Mouse (Mus musculus) large intestine, adult 2 months (tissue): ENCODE data around the gene Psme2. TPM values are rescaled to one million over a fixed set of nuclear protein-coding genes. Genes with fewer than 3 reads are reported as not detected.

Source experiments
- DNase-seq: peaks from one replicate; pipeline ENCODE4 v3.0.0-alpha.2; 2012; ENCODE audit warnings: low read depth, low spot score
- WGBS: fragments of 180-500 bp; shearing (Covaris S2); methylation state at CpG from one replicate; pipeline ENCODE4 v1.1.7; 2018; 5-methylcytosine and 5-hydroxymethylcytosine counted together
- polyA plus RNA-seq: library from polyadenylated mRNA; depleted of rRNA; stranded (reverse); fragments of >200 nt; gene quantifications from 2 replicates; pipeline ENCODE4 v1.2.3, GENCODE M21; 2012; rRNA removed

The Psme2 gene
- polyA plus RNA-seq, 1 experiment: 357 TPM

DNA sequence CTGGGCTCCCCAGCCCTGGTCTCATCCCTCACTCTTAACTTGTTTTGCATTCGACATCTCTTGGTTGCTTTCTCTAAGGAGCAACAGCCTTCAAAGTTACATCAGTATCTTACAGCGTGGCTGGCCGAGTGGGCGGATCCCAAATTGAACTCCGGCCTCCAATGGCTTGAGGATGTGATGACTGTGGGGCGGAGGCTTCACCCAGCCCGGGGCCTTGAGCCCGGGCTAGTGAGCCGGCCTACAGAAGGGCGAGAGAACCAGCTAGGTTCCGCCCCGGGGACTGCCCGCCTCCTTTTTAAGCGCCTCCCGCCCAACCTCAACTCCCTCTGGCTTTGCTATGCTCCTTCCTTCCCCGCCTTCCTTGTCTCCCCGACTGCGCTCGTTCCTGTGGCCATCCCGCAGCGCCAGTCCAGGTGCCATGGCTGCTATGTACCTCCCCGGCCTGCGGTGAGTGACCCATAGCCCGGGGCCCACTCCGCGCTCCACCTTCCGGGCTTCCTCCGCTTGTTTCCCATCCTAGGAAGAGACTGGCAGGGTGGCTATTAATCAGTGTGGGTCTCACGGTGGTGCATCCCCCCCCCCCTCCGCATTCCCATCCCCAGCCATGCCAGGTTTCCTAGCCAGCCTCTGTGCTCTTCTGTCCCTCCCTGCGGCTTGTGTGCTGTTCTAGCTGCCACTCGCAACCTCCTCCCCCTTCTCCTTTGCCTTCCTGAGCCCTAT lies 50.7 kb downstream of the Psme2 start, which contains the start of gene Pck2:
Pck2 (plus strand) TSS at position 200 of the 720 bp plus-strand sequence.
- DNase-seq: peak; percentile 67
- under 1% methylated on average over 32 of the region's 32 CpGs for WGBS

Other genes starting within 250 kb of the Psme2 start
- gene Dhrs4, start 112.4 kb downstream of the Psme2 start, polyA plus RNA-seq: 47.7 and 70.7 TPM in 2 replicates
- 1.3 and 1.6 TPM in 2 replicates for gene Carmil3, start 100.5 kb downstream of the Psme2 start, polyA plus RNA-seq
- gene Cpne6, start 80.7 kb downstream of the Psme2 start, polyA plus RNA-seq: 0.10 and 0.15 TPM in 2 replicates
- not detected in 2 replicates for gene Nrl, start 66.1 kb downstream of the Psme2 start, polyA plus RNA-seq
- 30.9 and 33.5 TPM in 2 replicates for gene Pck2, start 50.8 kb downstream of the Psme2 start, polyA plus RNA-seq
- 112 and 152 TPM in 2 replicates for gene Dcaf11, start 31.1 kb downstream of the Psme2 start, polyA plus RNA-seq
- 0.25 and 0.82 TPM in 2 replicates for gene A730061H03Rik, start 30.7 kb downstream of the Psme2 start, polyA plus RNA-seq
- gene Fitm1, start 15.5 kb downstream of the Psme2 start, polyA plus RNA-seq: 0.11 and 0.12 TPM in 2 replicates
- 250 and 259 TPM in 2 replicates for gene Psme1, start 13.0 kb downstream of the Psme2 start, polyA plus RNA-seq
- 10.1 and 16.2 TPM in 2 replicates for gene Emc9, start 5.8 kb downstream of the Psme2 start, polyA plus RNA-seq
- gene Rnf31, start 595 bp upstream of the Psme2 start, polyA plus RNA-seq: 32.1 and 48.2 TPM in 2 replicates
- gene Irf9, start 12.5 kb upstream of the Psme2 start, polyA plus RNA-seq: 38.5 and 55.1 TPM in 2 replicates
- gene Rec8, start 26.9 kb upstream of the Psme2 start, polyA plus RNA-seq: 1.3 and 4.7 TPM in 2 replicates
- 39.2 and 46.0 TPM in 2 replicates for gene Ipo4, start 44.8 kb upstream of the Psme2 start, polyA plus RNA-seq
- gene Gm49378, start 46.8 kb upstream of the Psme2 start, polyA plus RNA-seq: 2.2 and 2.3 TPM in 2 replicates
- gene Tm9sf1, start 52.7 kb upstream of the Psme2 start, polyA plus RNA-seq: 96.9 and 108 TPM in 2 replicates
- 1.4 and 2.1 TPM in 2 replicates for gene Tssk4, start 59.1 kb upstream of the Psme2 start, polyA plus RNA-seq
- 44.6 and 50.6 TPM in 2 replicates for gene Mdp1, start 69.4 kb upstream of the Psme2 start, polyA plus RNA-seq
- gene Gmpr2, start 80.8 kb upstream of the Psme2 start, polyA plus RNA-seq: 17.8 and 18.8 TPM in 2 replicates
- gene Nedd8, start 81.0 kb upstream of the Psme2 start, polyA plus RNA-seq: 329 and 342 TPM in 2 replicates
- 16.5 and 22.5 TPM in 2 replicates for gene Tinf2, start 90.7 kb upstream of the Psme2 start, polyA plus RNA-seq
- gene Tgm1, start 122.8 kb upstream of the Psme2 start, polyA plus RNA-seq: 1.0 and 1.1 TPM in 2 replicates
- gene Rabggta, start 131.2 kb upstream of the Psme2 start, polyA plus RNA-seq: 34.3 and 42.9 TPM in 2 replicates
- gene Dhrs1, start 154.6 kb upstream of the Psme2 start, polyA plus RNA-seq: 78.0 and 141 TPM in 2 replicates
- 16.0 and 21.7 TPM in 2 replicates for gene Nop9, start 154.6 kb upstream of the Psme2 start, polyA plus RNA-seq
- gene Cideb, start 167.3 kb upstream of the Psme2 start, polyA plus RNA-seq: 335 and 566 TPM in 2 replicates
- gene Ltb4r2, start 170.3 kb upstream of the Psme2 start, polyA plus RNA-seq: 3.5 and 11.3 TPM in 2 replicates
- gene Ltb4r1, start 174.8 kb upstream of the Psme2 start, polyA plus RNA-seq: 4.9 and 8.2 TPM in 2 replicates
- gene Adcy4, start 193.0 kb upstream of the Psme2 start, polyA plus RNA-seq: 3.7 and 5.8 TPM in 2 replicates
- gene Ripk3, start 197.8 kb upstream of the Psme2 start, polyA plus RNA-seq: 86.5 and 89.2 TPM in 2 replicates
- 5.7 and 7.3 TPM in 2 replicates for gene Nfatc4, start 232.0 kb upstream of the Psme2 start, polyA plus RNA-seq